Mouse (Mus musculus) lung, postnatal 36 days (tissue): ENCODE measurements at regions not wholly inside any gene's neighbourhood (a gene's known extent, or its start where the extent isn't known, plus 50 kb on each side); places are given as distances from the start of the nearest gene placed in this dataset.
A peak's percentile ranks its signal among the peaks of the same experiment; 100 is the strongest.

Source experiments
- DNase-seq: peaks from one replicate; pipeline ENCODE4 v3.0.0; 2022; ENCODE audit warnings: mixed read lengths

DNA sequence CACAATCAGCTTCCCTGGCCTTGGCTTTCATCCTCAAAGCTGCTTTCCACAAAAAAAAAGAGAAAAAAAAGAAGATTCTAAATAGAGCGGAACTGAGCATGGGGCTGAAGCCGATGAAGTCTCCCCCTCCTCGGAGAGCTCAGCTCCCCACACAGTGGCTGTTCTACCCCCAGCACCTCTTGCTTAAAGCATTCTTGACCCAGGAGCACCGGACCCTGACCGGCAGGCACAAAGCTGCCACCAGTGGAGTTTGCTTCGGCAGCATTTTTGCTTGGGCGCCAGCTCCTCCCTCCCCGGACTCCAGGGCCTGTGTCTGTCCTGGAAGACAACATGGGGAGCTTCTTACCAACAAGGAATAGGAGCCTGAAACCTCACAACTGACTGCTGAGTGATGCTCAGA lies 249.4 kb downstream of the Sox9 start:
- no peak for DNase-seq

DNA sequence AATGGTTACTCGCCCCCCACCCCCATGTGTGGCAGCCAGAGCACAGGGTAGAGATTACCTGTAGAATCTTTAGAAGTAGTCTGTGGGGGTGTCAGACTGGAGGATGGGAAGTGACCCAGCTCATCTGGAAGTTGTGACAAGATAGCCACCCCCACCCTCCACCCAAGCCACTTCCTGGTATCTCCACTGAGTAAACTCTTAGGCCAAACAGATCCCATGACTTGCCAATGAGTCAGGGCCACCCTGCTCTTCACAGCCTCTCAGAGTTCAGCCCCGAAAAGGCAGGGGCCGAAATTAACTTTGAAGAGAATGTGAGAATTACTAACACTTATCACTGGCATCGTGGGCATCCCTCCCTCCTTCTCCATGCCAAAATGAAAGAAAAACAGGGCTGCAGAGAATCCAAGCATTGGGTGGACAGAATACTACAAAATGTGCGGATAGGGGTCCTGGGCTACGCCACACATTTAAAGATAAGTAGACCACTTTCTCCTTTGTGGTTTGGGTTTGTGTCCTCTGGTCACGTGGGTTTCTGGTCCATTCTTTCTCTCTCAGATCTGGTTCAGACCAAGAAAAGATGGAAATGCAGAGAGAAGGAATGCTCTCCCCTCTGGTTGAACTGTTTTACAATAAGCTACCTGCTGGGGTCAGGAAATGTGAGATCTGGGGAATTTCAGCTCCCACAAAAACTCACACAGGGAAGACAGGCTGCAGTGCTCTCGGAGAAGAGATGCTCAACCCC lies 250.6 kb downstream of the Sox9 start:
- no peak for DNase-seq

DNA sequence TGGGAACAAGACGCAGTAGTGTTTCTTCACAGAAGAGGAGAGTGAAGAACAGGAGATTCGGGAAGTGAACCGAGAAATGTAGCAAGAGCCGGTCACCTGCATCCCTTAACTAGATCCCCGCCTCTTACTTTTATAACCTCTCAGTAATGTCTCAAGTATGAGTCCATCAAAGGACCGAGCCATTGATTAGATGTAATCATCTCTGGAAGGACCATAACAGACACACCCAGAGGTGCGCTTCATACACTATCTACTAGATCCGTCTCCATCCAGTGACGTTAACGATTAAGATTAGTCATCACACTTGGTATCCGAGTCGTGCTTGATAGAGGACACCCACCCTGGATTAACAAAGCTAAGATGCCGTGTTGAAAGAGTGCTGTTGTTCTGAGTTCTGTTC lies 252.9 kb downstream of the Sox9 start:
- no peak for DNase-seq

DNA sequence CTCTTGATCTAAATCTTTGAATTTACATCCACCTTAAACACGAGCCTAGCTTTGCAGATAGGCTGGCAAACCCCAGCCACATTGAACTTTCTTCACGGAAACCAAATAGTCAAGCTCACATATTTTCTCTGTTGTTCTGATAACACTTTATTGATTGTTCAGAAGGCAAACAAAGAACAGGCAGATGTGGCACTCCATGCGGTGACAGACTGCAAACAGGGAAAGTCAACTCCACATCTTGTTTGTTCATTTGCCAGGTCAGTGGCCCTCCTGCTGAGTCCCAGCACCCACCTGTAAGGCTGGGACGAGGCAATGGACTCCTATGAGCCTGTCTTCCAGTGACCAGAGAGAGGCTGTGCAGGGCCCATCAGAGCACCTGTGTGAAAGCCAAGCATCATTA lies 255.7 kb downstream of the Sox9 start:
- no peak for DNase-seq

DNA sequence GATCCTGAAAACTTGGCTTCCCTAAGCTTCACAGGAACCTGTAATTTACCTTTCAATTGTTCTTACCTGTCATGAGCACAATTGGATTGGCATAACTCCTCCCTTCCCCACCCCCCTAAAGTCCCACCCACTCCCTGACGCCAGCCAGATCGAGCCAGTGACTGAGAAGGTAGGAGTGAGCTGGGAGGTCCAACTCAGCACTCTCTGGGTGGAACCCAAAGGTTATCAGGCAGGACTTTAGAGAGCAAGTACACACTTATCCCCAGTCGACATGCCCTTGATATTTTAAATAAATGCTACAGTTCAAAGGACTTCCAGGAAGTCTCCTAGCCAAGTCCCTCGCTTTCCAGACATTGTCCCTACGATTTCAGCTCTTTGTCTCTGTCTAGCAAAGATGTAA lies 260.7 kb downstream of the Sox9 start:
- DNase-seq: peak; percentile 63

DNA sequence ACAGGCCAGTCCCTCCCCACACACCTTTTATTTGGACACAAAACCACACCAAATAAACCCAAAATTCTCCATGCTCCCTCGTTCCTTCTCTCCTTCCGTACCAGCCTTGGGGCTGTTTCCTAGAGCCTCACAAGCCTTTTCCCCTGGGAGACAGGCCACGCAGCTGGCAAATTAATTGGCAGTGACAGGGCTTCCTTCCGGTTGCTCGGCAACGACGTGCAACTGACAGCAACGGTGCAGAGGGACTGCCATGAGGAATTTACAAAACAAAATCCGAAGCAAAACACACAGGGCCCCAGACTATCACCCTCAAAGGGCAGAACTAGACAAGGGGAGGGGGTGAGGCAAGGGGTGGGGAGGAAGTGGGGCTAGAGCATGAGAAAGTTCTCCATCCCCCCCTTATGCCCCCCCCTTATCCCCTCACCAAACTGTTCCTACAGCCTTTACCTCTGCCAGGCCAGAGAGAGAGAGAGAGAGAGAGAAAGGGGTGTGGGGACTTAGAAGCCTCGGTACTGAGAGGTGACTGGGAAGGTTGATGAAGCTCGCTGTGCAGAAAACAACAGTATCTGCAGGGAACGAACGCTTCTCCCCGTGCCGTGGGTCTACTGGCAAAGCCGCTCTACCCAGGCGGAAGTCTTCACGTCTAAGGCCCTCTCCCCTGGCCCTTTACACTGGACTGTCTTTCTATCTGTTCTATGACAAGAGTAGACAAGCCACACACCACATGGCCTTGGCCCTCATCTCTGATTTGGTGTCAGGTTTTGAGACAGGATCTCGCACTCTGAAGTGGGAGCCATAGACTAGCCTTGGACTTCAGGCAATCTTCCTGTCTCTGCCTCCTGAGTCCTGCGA lies 264.4 kb downstream of the Sox9 start:
- peak; percentile 59 for DNase-seq

DNA sequence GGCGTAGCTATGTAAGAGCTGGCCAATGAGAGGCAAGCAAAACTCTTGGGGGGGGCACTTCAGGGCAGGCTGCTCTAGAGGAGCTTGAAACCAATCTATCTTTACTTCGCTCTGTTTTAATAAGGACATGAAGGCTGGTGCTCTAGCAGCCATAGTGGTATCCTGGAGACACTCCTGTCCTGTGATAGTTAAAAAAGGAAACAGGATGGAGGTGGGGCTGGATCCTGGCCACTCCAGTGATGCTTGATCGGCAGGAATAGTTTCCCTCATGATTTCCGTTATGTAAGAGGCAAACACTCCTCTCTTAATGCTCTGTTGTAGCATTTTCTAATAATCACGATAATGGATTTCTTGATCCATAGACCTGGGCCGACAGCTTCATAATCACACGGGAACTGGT lies 266.1 kb downstream of the Sox9 start:
- peak; percentile 46 for DNase-seq

DNA sequence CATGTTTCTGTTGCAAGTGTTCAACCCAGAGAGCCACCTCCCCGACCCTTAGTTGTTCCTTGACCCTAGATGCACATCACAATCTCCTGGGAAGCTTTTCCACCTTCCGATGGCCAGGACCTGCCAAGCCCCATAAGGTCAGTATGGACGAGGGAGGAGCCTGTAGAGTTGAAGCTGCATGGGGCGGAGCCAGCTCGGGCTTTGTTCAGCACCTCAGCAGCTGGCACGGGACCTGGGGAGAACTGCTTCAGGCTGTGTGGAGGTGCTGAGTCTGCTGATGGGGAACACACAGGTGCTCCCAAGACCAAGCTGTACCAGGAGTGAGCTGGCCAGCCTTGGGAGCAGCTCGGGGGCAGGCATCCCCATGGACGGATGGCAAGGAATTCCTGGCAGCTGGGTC lies 267.6 kb downstream of the Sox9 start:
- no peak for DNase-seq

DNA sequence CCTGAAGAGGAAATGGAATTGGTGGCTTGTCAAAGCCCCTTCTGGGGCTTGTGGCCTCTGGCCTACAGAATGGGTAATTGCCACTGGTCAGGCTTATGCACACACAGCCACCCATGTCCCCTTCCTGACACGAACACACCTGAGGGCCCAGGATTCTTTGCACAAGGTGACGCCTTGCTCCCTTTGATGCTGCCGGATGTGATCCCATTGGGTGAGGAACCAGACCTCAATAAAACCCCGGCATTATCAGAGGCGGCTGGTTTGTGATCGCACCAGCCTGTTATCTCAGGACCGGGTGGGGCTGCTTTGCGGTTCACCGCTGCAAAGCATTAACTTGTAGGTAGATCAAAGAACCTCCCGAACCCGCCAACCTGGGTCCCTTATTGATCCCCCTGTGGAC lies 270.5 kb downstream of the Sox9 start:
- DNase-seq: no peak

DNA sequence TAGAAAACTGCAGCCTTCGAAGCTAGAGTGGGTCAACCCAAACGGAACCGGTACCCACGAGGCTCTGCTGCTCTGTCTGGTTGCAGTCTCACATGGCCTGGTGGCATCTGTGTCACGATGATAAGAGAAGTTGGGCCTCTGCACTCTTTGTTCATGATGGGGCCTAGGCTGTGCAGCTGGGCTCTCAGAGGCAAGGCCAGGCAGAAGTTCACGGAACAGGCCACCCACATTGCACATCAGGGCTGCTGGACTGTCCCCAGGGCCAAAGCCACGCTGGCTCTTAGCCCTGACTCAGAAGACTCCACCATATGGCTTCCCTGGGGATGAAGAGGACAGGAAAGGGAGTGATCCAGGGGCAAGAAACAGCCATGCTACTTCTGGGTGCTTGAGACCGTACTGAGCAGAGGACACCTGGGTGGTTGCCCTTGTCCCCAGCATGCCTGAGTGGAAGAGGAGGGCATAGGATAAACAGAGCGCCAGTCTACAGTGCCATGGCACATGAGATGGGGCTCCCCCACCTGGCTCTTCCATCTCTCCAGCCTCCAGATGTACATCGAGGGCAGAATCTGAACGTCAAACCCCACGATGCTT lies 274.1 kb downstream of the Sox9 start:
- DNase-seq: no peak

DNA sequence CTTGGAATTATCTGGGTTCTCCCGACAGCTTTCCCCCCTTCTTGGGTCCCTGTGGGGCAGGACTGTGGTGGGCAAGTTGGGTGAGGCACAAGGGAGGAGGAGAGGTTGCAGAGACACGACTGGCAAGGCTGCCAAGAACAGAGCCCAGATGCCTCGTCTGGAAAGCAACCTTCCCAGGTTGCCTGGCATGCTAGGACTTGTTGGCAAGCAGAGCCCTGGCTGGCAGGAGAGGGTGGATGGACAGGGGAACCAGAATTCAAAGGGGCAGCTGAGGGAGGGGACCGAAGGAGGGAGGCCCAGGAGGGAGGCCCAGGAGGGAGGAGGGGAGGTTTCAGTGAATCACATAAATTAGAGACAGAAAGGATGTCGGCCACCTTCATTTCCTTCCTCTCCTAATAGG lies 274.8 kb downstream of the Sox9 start:
- DNase-seq: no peak

DNA sequence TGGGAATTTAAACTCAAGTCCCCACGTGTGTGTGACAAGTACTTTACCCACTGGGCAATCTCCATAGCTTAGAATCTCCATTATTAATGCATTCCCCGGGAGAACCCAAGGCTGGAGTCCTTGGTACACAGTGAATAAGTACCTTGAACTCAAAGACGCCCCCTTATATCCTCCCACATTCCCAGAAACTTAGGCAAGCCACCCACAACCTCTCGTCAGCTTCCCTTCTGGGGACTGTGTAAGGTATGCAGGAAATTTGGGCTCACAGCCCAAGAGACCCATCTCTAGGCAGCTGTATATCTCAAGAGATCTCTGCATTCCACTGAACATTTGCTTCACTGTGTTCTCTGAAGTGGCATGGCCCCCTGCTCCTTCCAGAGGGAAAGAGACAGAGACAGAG lies 288.3 kb downstream of the Sox9 start:
- DNase-seq: no peak

DNA sequence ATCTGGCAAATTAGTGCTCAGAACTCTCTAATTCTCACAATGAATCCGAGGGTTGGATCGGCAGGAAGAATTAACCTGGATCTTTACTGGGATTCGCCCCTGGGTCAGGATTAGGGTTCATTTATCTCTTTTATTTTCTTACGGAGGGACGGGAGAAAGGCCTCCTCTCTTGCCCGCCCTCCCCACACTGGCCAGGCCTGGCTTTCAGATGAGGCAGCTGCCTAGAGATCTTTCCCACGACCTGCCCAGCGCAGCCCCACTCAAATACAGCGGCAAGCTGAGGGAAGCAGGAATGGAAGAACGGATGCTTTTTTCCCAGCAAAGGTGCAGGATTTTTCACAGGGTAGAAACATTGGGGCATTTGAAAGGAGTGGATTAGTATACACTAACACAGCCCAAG lies 289.9 kb downstream of the Sox9 start:
- no peak for DNase-seq

DNA sequence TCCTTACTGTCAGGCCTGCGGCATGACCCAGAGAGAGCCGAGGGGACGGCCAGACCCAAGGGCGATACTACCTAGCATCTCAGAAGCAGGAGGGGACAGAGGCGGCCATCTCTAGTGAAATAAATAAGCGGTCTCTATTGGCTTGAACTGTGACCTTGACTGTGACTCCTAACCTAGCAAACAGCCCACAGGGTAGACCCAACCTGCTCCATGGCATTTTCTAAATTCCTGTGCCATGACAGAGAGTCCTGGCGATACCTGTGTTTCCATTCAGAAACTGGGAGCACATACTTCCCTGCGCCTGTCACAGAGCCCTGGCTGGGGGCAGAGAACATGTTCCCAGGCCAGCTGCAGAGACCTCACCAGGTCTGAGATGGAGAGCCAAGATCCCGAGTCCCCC lies 292.3 kb downstream of the Sox9 start:
- no peak for DNase-seq

DNA sequence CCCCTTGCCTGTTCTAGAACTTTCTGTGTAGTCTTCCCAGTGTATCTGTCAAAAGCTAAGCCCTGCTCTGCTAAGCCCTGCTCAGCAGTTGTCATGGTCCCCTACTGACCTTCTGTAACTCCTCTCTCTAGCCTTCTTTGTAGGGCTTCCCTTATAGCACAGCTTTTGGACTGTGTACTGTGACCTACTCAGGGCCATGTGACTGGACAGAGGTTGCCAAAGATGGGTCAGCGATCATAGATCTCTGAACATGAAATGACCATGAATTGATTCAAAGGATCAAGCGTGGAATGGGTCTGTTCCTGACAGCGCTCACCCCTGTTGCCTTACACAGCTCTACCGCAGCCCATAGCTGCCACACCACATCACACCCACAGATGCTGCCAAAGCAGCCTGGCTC lies 294.3 kb downstream of the Sox9 start:
- no peak for DNase-seq

DNA sequence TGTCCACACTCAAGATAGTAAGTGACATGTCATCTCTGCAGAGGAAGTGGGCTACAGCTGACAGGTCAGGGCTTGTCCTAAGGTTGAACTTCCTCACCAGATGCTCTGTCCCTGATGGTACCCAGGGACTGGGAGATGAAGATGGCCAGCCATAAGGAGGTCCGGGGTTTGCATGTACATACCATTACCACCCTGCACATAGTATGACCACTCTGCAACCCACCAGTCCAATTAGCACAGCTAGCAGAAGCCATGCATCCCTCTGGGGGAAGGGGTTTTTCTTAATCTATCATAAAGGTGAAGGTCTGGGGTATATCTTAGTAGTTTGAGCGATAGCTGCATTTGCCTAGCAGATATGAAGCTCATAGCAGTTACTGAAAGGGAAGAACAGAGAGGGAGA lies 298.3 kb downstream of the Sox9 start:
- no peak for DNase-seq

DNA sequence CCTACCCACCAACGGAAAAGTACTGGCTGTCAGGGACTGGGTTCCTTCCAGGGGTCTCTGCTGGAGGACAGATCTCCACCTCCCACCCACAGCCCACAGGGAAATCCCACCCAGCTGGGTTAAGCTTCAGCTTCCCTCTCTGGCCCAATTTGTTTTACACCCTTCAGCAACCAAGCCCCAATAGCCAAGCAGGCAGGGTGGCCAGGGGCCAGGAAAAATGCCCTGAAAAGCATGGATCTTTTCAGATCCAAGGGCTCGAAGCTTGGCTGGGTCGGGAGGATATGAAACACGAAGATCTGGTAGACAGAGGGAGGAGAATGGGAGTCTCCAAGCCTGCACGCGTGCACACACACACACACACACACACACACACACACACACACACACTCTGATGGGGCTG lies 302.4 kb downstream of the Sox9 start:
- no peak for DNase-seq

DNA sequence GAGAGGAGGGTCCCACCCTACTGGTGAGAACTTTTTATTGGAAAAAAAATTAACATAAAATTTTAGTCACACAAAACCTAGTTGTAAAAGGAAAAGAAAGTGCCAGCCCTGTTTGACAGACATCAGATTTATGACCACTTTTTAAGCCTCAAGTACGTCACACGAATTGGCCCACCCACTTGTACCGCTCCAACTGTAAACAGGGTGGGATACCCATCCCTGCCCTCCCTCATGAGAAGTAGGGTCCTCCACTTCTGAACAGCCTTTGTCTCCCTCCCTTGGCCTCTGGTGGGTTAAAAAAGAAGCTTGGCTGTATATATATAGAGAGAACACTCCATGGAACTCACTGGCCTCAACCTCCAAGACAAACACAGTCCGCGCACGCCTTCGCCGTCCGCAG lies 303.5 kb downstream of the Sox9 start:
- DNase-seq: no peak

DNA sequence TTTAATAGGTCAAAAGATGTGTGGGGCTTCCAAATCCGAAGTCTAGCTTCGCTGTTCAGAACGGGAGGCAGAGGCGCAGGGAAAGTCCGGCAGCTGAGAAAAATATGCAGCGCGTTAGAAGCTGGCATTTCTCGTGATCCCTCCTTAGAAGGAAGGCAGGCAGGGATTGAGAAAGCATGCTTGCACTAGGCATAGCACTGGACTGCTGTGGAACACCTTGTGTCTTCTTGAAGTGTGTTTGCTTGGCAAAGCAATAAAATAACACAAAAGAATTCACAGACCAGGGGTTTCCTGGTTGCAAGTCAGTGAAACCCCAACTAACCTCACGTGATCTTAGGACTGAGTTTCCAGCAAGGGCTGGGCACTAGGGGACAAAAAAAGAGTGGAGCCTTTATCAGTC lies 305.1 kb downstream of the Sox9 start:
- DNase-seq: peak; percentile 26

DNA sequence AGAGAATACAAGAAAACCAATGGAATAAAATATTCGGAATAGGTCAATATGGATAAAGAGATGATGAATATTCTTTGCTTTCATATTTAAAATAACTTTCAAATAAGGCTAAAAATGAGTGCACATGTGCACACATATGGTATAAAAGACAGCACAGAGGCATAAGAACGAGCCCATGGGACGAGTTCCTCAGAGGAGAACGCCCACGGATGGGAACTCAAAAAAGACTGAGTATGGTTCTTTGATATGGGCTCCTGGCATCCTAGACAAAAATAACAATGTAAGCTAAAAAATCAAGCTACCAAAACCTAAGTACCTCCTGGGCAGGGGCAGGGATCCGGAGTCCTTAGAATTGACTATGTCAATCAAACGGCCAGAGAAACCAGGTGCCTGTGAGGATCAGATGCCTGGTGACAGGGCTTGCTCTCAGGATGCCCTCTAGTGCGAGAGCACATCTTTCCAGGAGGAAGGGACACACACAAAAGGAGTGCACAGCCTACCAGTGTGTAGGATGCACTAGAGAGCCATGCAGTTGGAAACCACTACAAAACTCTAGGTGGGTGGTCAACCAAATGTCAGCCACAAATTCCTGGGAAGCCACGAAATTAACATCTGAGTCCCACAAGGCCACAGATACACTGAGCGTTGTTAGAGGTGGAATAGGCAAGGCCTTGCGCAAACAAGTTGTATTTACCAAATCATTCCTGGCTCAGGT lies 307.8 kb downstream of the Sox9 start:
- no peak for DNase-seq

DNA sequence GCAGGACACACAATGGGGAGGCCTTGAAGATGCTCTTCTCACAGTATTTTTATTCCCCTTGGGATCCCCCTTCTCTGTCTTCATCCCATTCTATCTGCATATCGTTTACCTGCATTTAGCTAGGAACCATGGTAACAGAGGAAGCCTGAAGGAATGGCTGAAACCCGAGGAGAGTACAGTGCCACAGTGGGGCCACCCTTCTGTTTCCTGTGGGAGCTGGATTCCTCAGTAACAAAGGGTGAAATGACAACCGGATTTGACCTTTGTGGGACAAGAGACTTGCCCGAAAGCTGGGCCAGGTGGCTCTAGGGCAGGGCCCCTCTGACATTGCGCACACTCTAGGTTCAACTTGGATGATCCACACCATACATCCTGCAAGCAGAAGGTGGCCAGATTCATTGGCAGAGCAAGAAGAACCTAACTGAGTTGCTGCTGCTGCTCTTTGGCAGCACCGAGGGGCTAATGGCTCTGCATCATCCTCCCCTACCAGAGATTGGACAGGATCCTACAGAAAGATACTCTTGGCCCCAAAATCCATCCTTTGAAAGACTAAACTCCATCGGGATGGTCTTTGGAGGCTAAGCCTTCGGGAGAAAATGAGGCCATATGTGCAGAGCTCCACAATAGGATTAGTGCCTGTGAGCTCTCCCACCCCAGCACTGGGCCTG lies 310.0 kb downstream of the Sox9 start:
- DNase-seq: no peak

DNA sequence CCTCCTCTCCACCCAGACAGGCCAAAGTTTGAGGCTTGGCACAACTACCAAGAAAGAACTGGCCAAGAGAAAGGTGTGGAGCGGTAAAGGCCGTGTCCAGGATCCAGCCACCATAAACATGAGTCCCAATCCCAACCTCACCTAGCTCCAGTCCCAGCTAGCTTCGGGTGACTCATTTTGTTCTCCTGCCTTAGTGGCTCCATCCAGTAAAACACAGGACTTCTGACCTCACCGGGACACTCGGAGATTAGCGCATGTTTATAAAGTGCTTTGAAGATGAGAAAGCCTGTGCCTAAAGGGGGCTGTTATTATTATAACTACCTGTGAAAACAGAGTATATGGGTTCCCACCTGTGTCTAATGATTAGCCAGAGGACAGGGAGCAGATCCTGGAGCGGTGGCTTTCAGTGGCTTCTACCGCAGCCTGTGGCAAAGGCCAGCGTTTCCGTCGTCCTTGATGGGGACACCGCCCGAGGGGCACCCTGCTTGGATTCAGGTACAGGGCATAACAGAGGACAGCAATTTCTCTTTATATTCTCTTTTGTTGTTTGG lies 311.9 kb downstream of the Sox9 start:
- no peak for DNase-seq

DNA sequence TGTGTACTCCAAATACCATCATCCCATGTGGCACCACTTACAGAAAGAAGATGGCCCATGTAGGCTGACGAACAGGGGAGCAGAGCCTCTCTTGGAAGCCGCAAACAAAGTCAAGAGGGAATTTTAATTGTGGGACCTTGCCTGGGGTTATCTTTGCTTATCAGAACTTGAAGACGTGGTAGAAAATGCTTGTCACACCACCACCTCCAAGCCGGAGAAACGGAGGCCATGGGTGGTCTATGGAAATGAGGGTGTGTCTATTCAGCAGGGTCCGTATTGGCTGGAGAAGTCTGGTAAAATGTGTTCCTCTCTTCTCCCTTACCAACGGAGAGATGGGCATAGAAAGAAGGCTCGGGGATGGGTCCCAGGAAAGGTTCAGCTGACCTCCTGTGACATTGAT lies 313.6 kb downstream of the Sox9 start:
- DNase-seq: no peak
